Mouse (Mus musculus): Measurements from ENCODE around the gene Olfr912.

Olfr912 gene

DNA sequence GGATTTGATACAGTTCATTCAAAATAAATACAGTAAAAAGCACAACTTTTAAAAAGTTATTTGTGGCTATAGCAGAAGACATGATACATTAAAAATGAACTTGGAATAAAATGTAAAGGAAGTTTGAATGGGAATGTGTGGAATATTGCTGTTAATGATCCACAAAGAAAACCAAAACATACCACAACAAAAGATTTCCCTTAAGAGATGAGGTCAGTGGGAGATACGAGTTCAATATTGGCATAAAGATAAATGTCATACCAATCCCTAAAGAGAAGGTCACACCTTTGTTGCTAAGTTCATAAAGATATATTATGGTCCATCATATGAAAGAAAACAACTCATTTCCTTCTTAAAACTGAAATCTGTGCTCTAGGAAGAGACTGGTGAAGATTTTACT, at the start of gene Olfr912:
TSS of gene Olfr912 (plus strand) at position 301 of the 400 bp plus-strand sequence.
- no peak for DNase-seq (ENCODE audit: low spot score)

DNA sequence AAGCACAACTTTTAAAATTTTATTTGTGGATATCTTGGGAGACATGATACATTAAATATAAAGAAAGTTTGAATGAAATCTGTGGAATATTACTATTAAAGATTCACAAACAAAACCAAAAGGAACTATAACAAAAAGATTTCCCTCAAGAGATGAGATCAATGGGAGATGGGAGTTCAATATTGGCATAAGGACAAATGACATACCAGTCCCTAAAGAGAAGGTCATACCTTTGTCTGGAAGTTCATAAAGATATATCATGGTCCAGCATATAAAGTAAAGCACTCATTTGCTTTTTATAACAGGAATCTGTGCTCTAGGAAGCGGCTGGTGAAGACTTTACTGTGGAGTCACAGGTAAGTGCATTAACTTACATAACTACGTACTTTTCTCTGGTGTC, 42.4 kb upstream of the Olfr912 start, which contains the start of gene Olfr910:
TSS of gene Olfr910 (plus strand) at position 301 of the 400 bp plus-strand sequence.
- DNase-seq (ENCODE audit: low spot score): no peak

DNA sequence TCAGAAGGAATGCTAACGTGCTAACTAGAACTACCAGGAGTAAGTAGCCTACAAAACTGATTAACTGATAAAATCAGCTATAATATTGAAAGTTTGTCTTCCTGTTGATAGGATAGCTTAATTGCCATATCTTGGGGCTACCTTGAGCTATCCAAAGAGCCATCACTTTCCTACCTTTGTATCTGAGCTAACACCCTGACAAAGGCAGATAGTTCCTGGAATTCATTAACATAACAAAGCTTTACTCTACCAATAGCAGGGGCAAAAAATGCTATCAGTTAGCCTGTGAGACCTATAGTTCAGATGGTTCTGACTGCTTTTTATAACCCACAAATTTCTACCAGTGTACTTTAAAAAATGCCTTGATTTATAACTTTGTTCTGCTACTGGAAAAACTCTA, 11.1 kb downstream of the Olfr912 start:
- DNase-seq (ENCODE audit: low spot score): no peak

- DNase-seq (ENCODE audit: low spot score): no peak
Observed at GRCm38 (mm10) chr9:38592459-38592858, 12.5 kb downstream of the Olfr912 start, which contains the start of gene Olfr913. Gene Olfr913, plus strand, starts transcription at chr9:38592759.

GRCm38 (mm10) chr9:38604802-38605201, 24.8 kb downstream of the Olfr912 start, which contains the start of gene Olfr914:
Gene Olfr914, plus strand, starts transcription at chr9:38605102.
- DNase-seq (ENCODE audit: low spot score): no peak

DNA sequence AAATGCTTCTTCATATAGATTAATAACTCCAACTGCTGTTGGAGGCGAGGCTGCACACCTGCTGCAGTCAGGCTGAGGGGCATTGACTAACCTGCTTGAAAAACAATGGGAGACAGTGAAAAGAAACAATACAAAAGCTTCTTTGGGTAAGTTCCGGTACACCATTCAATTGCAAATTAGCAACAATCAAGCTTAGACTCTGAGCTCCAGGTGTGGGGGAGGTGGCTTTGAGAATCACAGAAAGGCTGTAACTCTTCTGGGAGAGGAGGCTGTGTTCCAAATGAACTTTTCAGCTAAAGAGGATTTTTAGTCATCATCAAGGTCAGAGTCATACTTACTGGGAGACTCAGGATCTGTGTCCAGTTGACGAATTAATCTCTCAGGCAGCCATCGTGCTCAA, 52.4 kb downstream of the Olfr912 start:
- no peak for DNase-seq (ENCODE audit: low spot score)
